Mouse (Mus musculus) granulocyte monocyte progenitor cell, adult 5-6 weeks (primary cell): ENCODE results near the gene Pigu. TPM values are rescaled to one million over a fixed set of nuclear protein-coding genes. Genes with fewer than 3 reads are reported as not detected.

Experiments
- ATAC-seq: replicated peaks from 2 replicates; pipeline ENCODE4 v1.8.0; 2016; ENCODE audit warnings: mild to moderate bottlenecking, moderate TSS enrichment, inconsistent platforms; ENCODE audit not compliant: poor library complexity, severe bottlenecking
- total RNA-seq, 2 experiments: library from RNA; stranded (forward) in 1 of 2; stranded (reverse) in 1 of 2; fragments of 200-712, 200-1000 nt in 1 of 2; fragments of >200 nt in 1 of 2; fragmentation: Nextera tagmentation in 1 of 2; gene quantifications; 2 replicates each; pipeline ENCODE4 v1.2.3; 2014 to 2017

Pigu gene
- total RNA-seq, 2 experiments from 2014 or later: 44.0 to 52.3 TPM

GRCm38 (mm10) chr2:155369333-155369883 lies 12.2 kb upstream of the Pigu start:
- ATAC-seq: no peak

GRCm38 (mm10) chr2:155367635-155368284 lies 10.5 kb upstream of the Pigu start:
- peak; percentile 85 for ATAC-seq

- no peak for ATAC-seq
Measured at GRCm38 (mm10) chr2:155357686-155358399, 613 bp upstream of the Pigu start.

- no peak for ATAC-seq
Measured at GRCm38 (mm10) chr2:155354402-155354801, 2.8 kb downstream of the Pigu start.

- no peak for ATAC-seq
Measured at GRCm38 (mm10) chr2:155346670-155347069, 10.6 kb downstream of the Pigu start.

GRCm38 (mm10) chr2:155340166-155340565 lies 17.1 kb downstream of the Pigu start:
- no peak for ATAC-seq

GRCm38 (mm10) chr2:155336254-155336653 lies 21.0 kb downstream of the Pigu start:
- ATAC-seq: peak; percentile 44

- no peak for ATAC-seq
Measured at GRCm38 (mm10) chr2:155335231-155335630, 22.0 kb downstream of the Pigu start.

- no peak for ATAC-seq
Measured at GRCm38 (mm10) chr2:155333421-155333820, 23.8 kb downstream of the Pigu start.

GRCm38 (mm10) chr2:155331351-155331750 lies 25.9 kb downstream of the Pigu start:
- no peak for ATAC-seq

GRCm38 (mm10) chr2:155330811-155331210 lies 26.4 kb downstream of the Pigu start:
- ATAC-seq: no peak

- ATAC-seq: no peak
Measured at GRCm38 (mm10) chr2:155329707-155330106, 27.5 kb downstream of the Pigu start.

GRCm38 (mm10) chr2:155328906-155329305 lies 28.3 kb downstream of the Pigu start:
- ATAC-seq: no peak

- ATAC-seq: no peak
Measured at GRCm38 (mm10) chr2:155327906-155328305, 29.3 kb downstream of the Pigu start.

- no peak for ATAC-seq
Measured at GRCm38 (mm10) chr2:155326001-155326400, 31.2 kb downstream of the Pigu start.

GRCm38 (mm10) chr2:155320596-155320995 lies 36.6 kb downstream of the Pigu start:
- no peak for ATAC-seq

- ATAC-seq: peak; percentile 87
Measured at GRCm38 (mm10) chr2:155318618-155319017, 38.6 kb downstream of the Pigu start.

- ATAC-seq: no peak
Measured at GRCm38 (mm10) chr2:155313671-155314070, 43.6 kb downstream of the Pigu start.

GRCm38 (mm10) chr2:155308936-155309592 lies 48.2 kb downstream of the Pigu start:
- ATAC-seq: no peak

- no peak for ATAC-seq
Measured at GRCm38 (mm10) chr2:155299563-155299962, 57.7 kb downstream of the Pigu start.

- ATAC-seq: no peak
Measured at GRCm38 (mm10) chr2:155295453-155295852, 61.8 kb downstream of the Pigu start.
